Mouse (Mus musculus) layer of hippocampus, postnatal 10 days (tissue): ENCODE measurements around the gene Commd1. TPM values are rescaled to one million over a fixed set of nuclear protein-coding genes. Genes with fewer than 3 reads are reported as not detected.

ENCODE experiments used
- DNase-seq, 2 experiments: peaks; one replicate each; pipeline ENCODE4 v3.0.0; 2021; ENCODE audit warnings: low spot score in 2 of 2
- total RNA-seq, 2 experiments: library from RNA; stranded (reverse); gene quantifications; 2 replicates each; pipeline ENCODE4 v1.2.3; 2021

Commd1 gene
- total RNA-seq, 2 experiments from 2014 or later = 58.9 to 72.5 TPM

- no peak for DNase-seq
Measured at GRCm38 (mm10) chr11:22952668-22953067, 29.5 kb downstream of the Commd1 start.

- no peak for DNase-seq
Measured at GRCm38 (mm10) chr11:22950131-22950530, 32.1 kb downstream of the Commd1 start.

- no peak for DNase-seq
Measured at GRCm38 (mm10) chr11:22949101-22949500, 33.1 kb downstream of the Commd1 start.

GRCm38 (mm10) chr11:22938983-22939382 is 43.2 kb downstream of the Commd1 start:
- DNase-seq = no peak

GRCm38 (mm10) chr11:22937716-22938316 is 44.4 kb downstream of the Commd1 start:
- DNase-seq = no peak

- no peak for DNase-seq
Measured at GRCm38 (mm10) chr11:22936446-22937125, 45.6 kb downstream of the Commd1 start.

- DNase-seq = no peak
Measured at GRCm38 (mm10) chr11:22932167-22932566, 50.0 kb downstream of the Commd1 start.

GRCm38 (mm10) chr11:22931320-22931905 is 50.8 kb downstream of the Commd1 start:
- DNase-seq = no peak

GRCm38 (mm10) chr11:22930129-22930528 is 52.1 kb downstream of the Commd1 start:
- DNase-seq = no peak

GRCm38 (mm10) chr11:22928586-22929169 is 53.5 kb downstream of the Commd1 start:
- DNase-seq = no peak

GRCm38 (mm10) chr11:22923606-22924005 is 58.6 kb downstream of the Commd1 start:
- no peak for DNase-seq

GRCm38 (mm10) chr11:22922546-22922945 is 59.6 kb downstream of the Commd1 start:
- DNase-seq = no peak

GRCm38 (mm10) chr11:22919336-22919735 is 62.8 kb downstream of the Commd1 start:
- DNase-seq = no peak

GRCm38 (mm10) chr11:22917786-22918185 is 64.4 kb downstream of the Commd1 start:
- no peak for DNase-seq

GRCm38 (mm10) chr11:22913744-22914143 is 68.4 kb downstream of the Commd1 start:
- DNase-seq = no peak

GRCm38 (mm10) chr11:22911831-22912230 is 70.4 kb downstream of the Commd1 start:
- no peak for DNase-seq

- DNase-seq = no peak
Measured at GRCm38 (mm10) chr11:22906453-22906865, 75.7 kb downstream of the Commd1 start.

GRCm38 (mm10) chr11:22902923-22903322 is 79.3 kb downstream of the Commd1 start:
- DNase-seq = no peak

- no peak for DNase-seq
Measured at GRCm38 (mm10) chr11:22900041-22900440, 82.1 kb downstream of the Commd1 start.

- DNase-seq = no peak
Measured at GRCm38 (mm10) chr11:22897642-22898041, 84.5 kb downstream of the Commd1 start.

- no peak for DNase-seq
Measured at GRCm38 (mm10) chr11:22897127-22897526, 85.1 kb downstream of the Commd1 start.

GRCm38 (mm10) chr11:22893075-22893474 is 89.1 kb downstream of the Commd1 start:
- no peak for DNase-seq
